Mouse (Mus musculus) heart, postnatal 0 days (tissue): ENCODE measurements around the gene Zmym1. TPM values are rescaled to one million over a fixed set of nuclear protein-coding genes. Genes with fewer than 3 reads are reported as not detected.

Experiments
- ATAC-seq: fragments of 200-750 bp; cut with Nextera tagmentation; 2 replicates; pipeline ENCODE4 v1.8.0; 2017; ENCODE audit warnings: low read depth, moderate number of reproducible peaks, moderate library complexity; ENCODE audit not compliant: insufficient read depth
- DNase-seq: peaks from one replicate; pipeline ENCODE4 v3.0.0-alpha.2; 2016; ENCODE audit warnings: low spot score
- H3K27ac ChIP-seq: fragments of 300-500 bp; sonication (generic); 2 replicates; pipeline ENCODE4 v1.5.1; 2014; ENCODE audit warnings: low read depth, mild to moderate bottlenecking
- H3K27me3 ChIP-seq: fragments of 300-500 bp; sonication (generic); 2 replicates; pipeline ENCODE4 v1.6.1; 2014; ENCODE audit warnings: low read length, mixed read lengths; ENCODE audit not compliant: control insufficient read depth, insufficient read depth
- H3K36me3 ChIP-seq: fragments of 300-500 bp; sonication (generic); replicated peaks from 2 replicates; pipeline ENCODE4 v1.6.1; 2014; ENCODE audit warnings: low read length, mixed read lengths; ENCODE audit not compliant: control insufficient read depth, insufficient read depth
- H3K4me1 ChIP-seq: fragments of 300-500 bp; sonication (generic); 2 replicates; pipeline ENCODE4 v1.6.1; 2014; ENCODE audit warnings: antibody characterized with exemption; ENCODE audit not compliant: control insufficient read depth, insufficient read depth
- H3K4me2 ChIP-seq: fragments of 300-500 bp; sonication (generic); 2 replicates; pipeline ENCODE4 v1.6.1; 2014; ENCODE audit warnings: low read depth, mild to moderate bottlenecking, low read length, moderate library complexity
- H3K4me3 ChIP-seq: fragments of 300-500 bp; sonication (generic); 2 replicates; pipeline ENCODE4 v1.5.1; 2014; ENCODE audit warnings: low read depth, low read length
- H3K9ac ChIP-seq: fragments of 300-500 bp; sonication (generic); replicated peaks from 2 replicates; pipeline ENCODE4 v1.6.1; 2014; ENCODE audit warnings: low read depth, low read length, mixed read lengths
- H3K9me3 ChIP-seq: fragments of 300-500 bp; sonication (generic); replicated peaks from 2 replicates; pipeline ENCODE4 v1.6.1; 2016; ENCODE audit warnings: low read length; ENCODE audit not compliant: control insufficient read depth
- CTCF ChIP-seq: IDR thresholded peaks from 2 replicates; pipeline ENCODE4 v1.5.1; 2016; ENCODE audit warnings: antibody characterized with exemption, control low read depth, low read depth
- EP300 ChIP-seq: IDR thresholded peaks from 2 replicates; pipeline ENCODE4 v1.6.1; 2016; ENCODE audit warnings: antibody characterized with exemption, low read depth
- WGBS: fragments of 180-500 bp; shearing (Covaris S2); extraction: QIAGEN DNeasy Blood & Tissue Kit; methylation state at CpG from one replicate; pipeline ENCODE4 v1.1.7; 2014; 5-methylcytosine and 5-hydroxymethylcytosine counted together
- polyA plus RNA-seq: library from polyadenylated mRNA; unstranded; fragments of >200 nt; fragmentation: Nextera tagmentation; extraction: Ambion mirVana; gene quantifications from 2 replicates; pipeline ENCODE4 v1.2.1, GENCODE M21; 2015
- total RNA-seq: library from RNA; depleted of rRNA; stranded (reverse); fragments of >200 nt; gene quantifications from 2 replicates; pipeline ENCODE4 v1.2.3, GENCODE M21; 2014; ENCODE audit warnings: low replicate concordance

Zmym1 gene
- total and polyA plus RNA-seq, 2 experiments from 2014 or later, result 6.4 to 6.6 TPM

GRCm38 (mm10) chr4:127085761-127086160, 24.8 kb upstream of the Zmym1 start:
- Histone ChIP-seq H3K4me3 (no peak overlapping the region), H3K27me3 (no peaks in the 10 kb centered on the region), H3K27ac (no peak overlapping the region), H3K36me3 (peaks cover 18% of the 10 kb centered on the region), H3K4me1 (no peaks in the 10 kb centered on the region), H3K4me2 (no peak overlapping the region), H3K9me3 (no peaks in the 10 kb centered on the region), H3K9ac (no peak overlapping the region)
- DNase-seq (no peak), ATAC-seq (no peak)
- WGBS, result 81% methylated on average over 1 of the region's 1 CpGs
- TF ChIP-seq CTCF, result no peak
- no peak for TF ChIP-seq EP300

- H3K9me3 ChIP-seq, result no peaks in the 10 kb centered on the region
- WGBS, result 77% methylated on average over 2 of the region's 2 CpGs
- no peak overlapping the region for H3K4me3 ChIP-seq
- no peaks in the 10 kb centered on the region for H3K27me3 ChIP-seq
- H3K4me2 ChIP-seq, result no peak overlapping the region
- TF ChIP-seq CTCF, result no peak
- no peak for TF ChIP-seq EP300
- no peak overlapping the region for H3K9ac ChIP-seq
- DNase-seq (no peak), ATAC-seq (no peak)
- peaks cover 1% of the 10 kb centered on the region; the same call in 1 of the 2 replicates for H3K4me1 ChIP-seq
- 0 out of 2 replicates have a peak, but pooled peaks cover 3% of the 10 kb centered on the region for H3K36me3 ChIP-seq
- H3K27ac ChIP-seq, result no peak overlapping the region
These were observed 22.2 kb upstream of the Zmym1 start for GRCm38 (mm10) chr4:127083131-127083530.

GRCm38 (mm10) chr4:127080806-127081205, 19.9 kb upstream of the Zmym1 start:
- Histone ChIP-seq H3K9ac (no peak overlapping the region), H3K9me3 (no peaks in the 10 kb centered on the region), H3K4me2 (no peak overlapping the region), H3K4me3 (no peak overlapping the region), H3K4me1 (peaks cover 6% of the 10 kb centered on the region; the same call in 1 of the 2 replicates), H3K27me3 (no peaks in the 10 kb centered on the region), H3K27ac (no peak overlapping the region), H3K36me3 (no peaks in the 10 kb centered on the region)
- DNase-seq, result no peak
- TF ChIP-seq EP300, result no peak
- no peak for TF ChIP-seq CTCF
- WGBS, result 25% methylated on average over 1 of the region's 1 CpGs
- ATAC-seq, result no peak

- H3K27ac ChIP-seq, result peak within 1 kb of the TSS; percentile 88
- H3K27me3 ChIP-seq, result no peaks in the 10 kb centered on the region
- no peak for TF ChIP-seq CTCF
- TF ChIP-seq EP300, result peak; percentile 80
- under 1% methylated on average over 46 of the region's 46 CpGs for WGBS
- peak; percentile 98 for ATAC-seq
- H3K9ac ChIP-seq, result peak within 1 kb of the TSS; percentile 45
- peak within 1 kb of the TSS; percentile 73 for H3K4me2 ChIP-seq
- no peaks in the 10 kb centered on the region for H3K36me3 ChIP-seq
- peaks cover 6% of the 10 kb centered on the region; the same call in 1 of the 2 replicates for H3K4me1 ChIP-seq
- H3K9me3 ChIP-seq, result no peaks in the 10 kb centered on the region
- H3K4me3 ChIP-seq, result peak within 1 kb of the TSS; percentile 60
- peak; percentile 97 for DNase-seq
These were observed 16.1 kb upstream of the Zmym1 start, which contains the start of gene Zmym6 for GRCm38 (mm10) chr4:127076875-127077548. Zmym6 (plus strand) TSS chr4:127077383.

GRCm38 (mm10) chr4:127074915-127075314, 14.0 kb upstream of the Zmym1 start:
- WGBS, result 50% methylated on average over 1 of the region's 1 CpGs
- H3K27me3 ChIP-seq, result no peaks in the 10 kb centered on the region
- no peak overlapping the region for H3K27ac ChIP-seq
- peaks cover 6% of the 10 kb centered on the region; the same call in 1 of the 2 replicates for H3K4me1 ChIP-seq
- no peaks in the 10 kb centered on the region for H3K9me3 ChIP-seq
- TF ChIP-seq EP300 (no peak), CTCF (no peak)
- ATAC-seq (no peak), DNase-seq (no peak)
- H3K9ac ChIP-seq, result no peak overlapping the region
- no peak overlapping the region for H3K4me3 ChIP-seq
- no peaks in the 10 kb centered on the region for H3K36me3 ChIP-seq
- no peak overlapping the region for H3K4me2 ChIP-seq

GRCm38 (mm10) chr4:127064051-127064450, 3.1 kb upstream of the Zmym1 start:
- WGBS, result 51% methylated on average over 1 of the region's 1 CpGs
- ATAC-seq, result no peak
- no peak for TF ChIP-seq CTCF
- no peak for TF ChIP-seq EP300
- DNase-seq, result no peak
- H3K9me3 ChIP-seq, result no peaks in the 10 kb centered on the region
- no peak overlapping the region for H3K4me3 ChIP-seq
- H3K27me3 ChIP-seq, result no peaks in the 10 kb centered on the region
- no peak overlapping the region for H3K4me2 ChIP-seq
- H3K27ac ChIP-seq, result no peak overlapping the region
- no peak overlapping the region for H3K9ac ChIP-seq
- H3K36me3 ChIP-seq, result peaks cover 4% of the 10 kb centered on the region; the same call in 1 of the 2 replicates
- H3K4me1 ChIP-seq, result no peaks in the 10 kb centered on the region
